Mouse (Mus musculus) frontal cortex, postnatal 10 days (tissue): ENCODE measurements around the gene Clps.

ENCODE experiments used
- DNase-seq, 2 experiments: peaks; one replicate each; pipeline ENCODE4 v3.0.0; 2022; ENCODE audit warnings: low spot score in 2 of 2, mixed read lengths in 1 of 2

Gene Clps

GRCm38 (mm10) chr17:28518615-28519071, 41.9 kb downstream of the Clps start:
- DNase-seq, result no peak

- DNase-seq, result peak; percentile 75 to 85
Observed at GRCm38 (mm10) chr17:28517956-28518614, 42.5 kb downstream of the Clps start.

GRCm38 (mm10) chr17:28517441-28517955, 43.1 kb downstream of the Clps start, which contains the start of gene Fkbp5:
Gene Fkbp5 (minus strand): TSS chr17:28517527.
- peak in 1 of 2 experiments; percentile 44 for DNase-seq

GRCm38 (mm10) chr17:28516881-28517280, 43.7 kb downstream of the Clps start:
- no peak for DNase-seq

GRCm38 (mm10) chr17:28515431-28516341, 44.9 kb downstream of the Clps start:
- no peak for DNase-seq

GRCm38 (mm10) chr17:28514555-28514954, 46.0 kb downstream of the Clps start:
- DNase-seq, result no peak

GRCm38 (mm10) chr17:28513844-28514243, 46.7 kb downstream of the Clps start:
- DNase-seq, result no peak

- DNase-seq, result no peak
Observed at GRCm38 (mm10) chr17:28513337-28513736, 47.2 kb downstream of the Clps start.

- no peak for DNase-seq
Observed at GRCm38 (mm10) chr17:28512696-28513095, 47.9 kb downstream of the Clps start.

- DNase-seq, result no peak
Observed at GRCm38 (mm10) chr17:28511616-28512541, 48.7 kb downstream of the Clps start.

- no peak for DNase-seq
Observed at GRCm38 (mm10) chr17:28510445-28511342, 49.9 kb downstream of the Clps start.
